In genomic region chr1:133307318-133307717, GRCm38 (mm10) we compare ENCODE assay signal across 7 mouse cellular contexts. TPM values are rescaled to one million over a fixed set of nuclear protein-coding genes. Genes with fewer than 3 reads are reported as not detected.
DNase-seq lines count a peak whose midpoint lies in the region.

No protein-coding gene starts in this region.

- intact Hi-C loops in heart, postnatal 36 days (cut with DNase I) = loop anchor here (1.0 to 5.0 kb wide), 4 partner anchors 126 to 270 kb away; no protein-coding TSS in a partner anchor

- peak; percentile 26 for DNase-seq in layer of hippocampus, adult 11-12 months (ENCODE audit: low spot score)
- no peak for DNase-seq in layer of hippocampus, adult 9-10 months (ENCODE audit: low spot score)
- DNase-seq in MEL-GATA-1-ER (ENCODE audit: extremely low read depth, low read depth) = peak; percentile 56
- DNase-seq in cerebellum, adult 9-10 months = peak; percentile 66
- DNase-seq in heart, postnatal 36 days = peak; percentile 28 to 53
- peak; percentile 39 for DNase-seq in lung, postnatal 36 days
- peak; percentile 46 for DNase-seq in thymus, postnatal 14 days

RNA-seq across cellular contexts. Expression of gene Golt1a, which starts 2.3 kb away (rescaled TPM):
- total RNA-seq in heart, postnatal 36 days (2021) = not detected

RNA-seq across cellular contexts. Expression of gene Kiss1, which starts 14.4 kb away (rescaled TPM):
- total RNA-seq in heart, postnatal 36 days (2021) = not detected

RNA-seq across cellular contexts. Expression of gene Ren1, which starts 43.0 kb away (rescaled TPM):
- under 1 TPM in 1 of 2 experiments, not detected in 1; 0.22 TPM for total RNA-seq in heart, postnatal 36 days (2021)

RNA-seq across cellular contexts. Expression of gene Etnk2, which starts 56.1 kb away (rescaled TPM):
- under 1 TPM; 0.38 to 0.50 TPM for total RNA-seq in heart, postnatal 36 days (2021)
